Mouse (Mus musculus) C2C12 (cell line): Measurements from ENCODE around the gene Nrxn1.

Source experiments
- CEBPB ChIP-seq: IDR thresholded peaks from one replicate; pipeline ENCODE4 v1.6.1; 2011; ENCODE audit warnings: low read depth, mild to moderate bottlenecking, control low read depth, moderate library complexity
- CTCF ChIP-seq: IDR thresholded peaks from one replicate; pipeline ENCODE4 v1.5.1; 2011; ENCODE audit not compliant: control insufficient read depth, insufficient read depth, insufficient read length
- USF1 ChIP-seq: IDR thresholded peaks from one replicate; pipeline ENCODE4 v1.6.1; 2011; ENCODE audit warnings: low read depth, mild to moderate bottlenecking, control low read depth, moderate library complexity

DNA sequence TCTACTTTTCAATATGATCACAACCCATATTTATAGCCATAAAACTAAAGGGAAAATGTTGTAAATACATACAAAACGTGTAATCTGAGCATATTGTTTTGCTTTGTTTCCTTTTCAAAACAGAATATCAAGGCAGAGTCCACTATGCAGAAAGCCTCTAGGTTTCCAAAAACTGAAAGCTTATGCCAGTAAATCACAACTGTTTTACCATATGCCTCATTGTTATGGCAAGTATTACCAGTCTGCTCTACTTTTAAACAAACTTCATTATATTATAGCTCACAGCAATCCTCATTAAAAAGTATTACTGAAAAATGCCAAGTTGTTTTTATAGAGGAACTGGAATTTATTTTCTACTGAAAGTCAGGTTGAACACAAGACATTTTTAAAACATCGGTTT is 275.0 kb downstream of the Nrxn1 start:
- TF ChIP-seq CTCF (no peak), USF1 (no peak), CEBPB (no peak)
